In the genomic region with DNA sequence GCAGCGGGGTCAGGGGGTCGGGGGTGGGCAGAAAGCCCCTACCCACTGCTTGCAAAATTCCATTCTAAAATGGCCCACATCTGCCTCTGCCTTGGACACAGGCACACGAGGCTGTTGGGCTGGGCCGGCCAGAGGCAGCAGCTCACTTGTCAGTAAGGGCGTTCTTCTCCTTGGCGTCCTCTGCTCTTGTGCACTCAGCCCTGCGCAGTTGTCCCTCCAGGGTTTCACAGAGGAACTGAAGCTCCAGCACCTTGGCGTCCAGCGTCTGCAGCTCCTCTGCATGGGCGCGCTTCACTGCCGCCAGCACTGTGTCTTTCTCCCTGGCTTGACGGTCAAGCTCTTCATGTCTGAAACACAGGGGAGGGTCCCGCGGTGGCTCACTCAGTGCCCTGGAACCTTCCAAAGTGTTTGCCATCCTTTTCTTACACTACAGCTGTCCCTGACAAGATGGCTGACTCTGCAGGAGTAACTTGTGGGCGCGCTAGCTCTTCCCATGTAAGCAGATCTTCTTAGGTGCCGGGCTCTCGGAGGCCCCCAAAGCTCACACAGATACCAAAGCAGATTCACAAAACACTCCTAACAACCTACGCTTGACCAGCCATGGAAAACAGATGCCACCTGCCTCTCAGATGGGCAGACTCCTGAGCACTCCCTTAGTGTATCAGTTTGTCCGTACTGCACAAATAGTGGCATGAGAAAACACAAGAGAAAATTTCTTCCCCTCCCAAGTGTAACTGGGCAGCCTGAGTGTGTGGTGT, we compare ENCODE assay signal across 13 mouse cellular contexts. TPM values are rescaled to one million over a fixed set of nuclear protein-coding genes. Genes with fewer than 3 reads are reported as not detected.
A peak's percentile ranks its signal among the peaks of the same experiment; 100 is the strongest.
DNase-seq lines count a peak whose midpoint lies in the region; ATAC-seq and TF ChIP-seq lines count a peak whose summit lies in the region.
"Had no signal": no experiment of that assay in that cellular context is flagged by ENCODE, and none has a peak within 500 bp of the region (broad histone marks: within the 10 kb centered on the region; RNA-seq: fewer than 3 reads in every experiment).

No protein-coding gene starts in this region.

- H3K27ac ChIP-seq in heart, embryonic 11.5 days (ENCODE audit: low read depth, low read length): peak overlapping the region; percentile 91
- H3K27ac ChIP-seq in ES-Bruce4 (ENCODE audit: insufficient read depth, low read length): no peak overlapping the region
- H3K27ac ChIP-seq in liver, embryonic 14.5 days: peak overlapping the region; percentile 93
- H3K27ac ChIP-seq: heart, embryonic 15.5 days; left cerebral cortex, adult 2 months had no signal

- no peaks in the 10 kb centered on the region for H3K36me3 ChIP-seq in heart, embryonic 11.5 days (ENCODE audit: control insufficient read depth, insufficient read depth, low read length)
- no peaks in the 10 kb centered on the region for H3K36me3 ChIP-seq in ES-Bruce4 (ENCODE audit: control insufficient read depth, insufficient read depth, low read length, poor library complexity, severe bottlenecking)
- no peaks in the 10 kb centered on the region for H3K36me3 ChIP-seq in liver, embryonic 14.5 days (replicated peaks; ENCODE audit: control insufficient read depth, insufficient read depth, low read depth)

- no peak for TF ChIP-seq EP300 in ES-Bruce4 (IDR thresholded peaks at IDR 0.05; ENCODE audit: insufficient read depth, low read depth, low read length)
- no peak for TF ChIP-seq EP300 in liver, embryonic 14.5 days (IDR thresholded peaks at IDR 0.05; ENCODE audit: low read depth)

- no peak overlapping the region for H3K4me3 ChIP-seq in heart, embryonic 11.5 days (ENCODE audit: low read depth, low read length)
- peak overlapping the region; percentile 62 for H3K4me3 ChIP-seq in ES-Bruce4 (ENCODE audit: low read depth, low read length)
- H3K4me3 ChIP-seq in liver, embryonic 14.5 days (ENCODE audit: insufficient read depth in 1 of 2, low read depth in 2 of 2, low read length in 2 of 2): no peak overlapping the region
- H3K4me3 ChIP-seq: heart, embryonic 15.5 days; left cerebral cortex, adult 2 months had no signal

- H3K27me3 ChIP-seq in heart, embryonic 11.5 days (ENCODE audit: control insufficient read depth, insufficient read depth, low read length): no peaks in the 10 kb centered on the region
- no peaks in the 10 kb centered on the region for H3K27me3 ChIP-seq in ES-Bruce4 (ENCODE audit: control insufficient read depth, insufficient read depth, low read length, poor library complexity, severe bottlenecking)
- no peaks in the 10 kb centered on the region for H3K27me3 ChIP-seq in liver, embryonic 14.5 days (ENCODE audit: control insufficient read depth, insufficient read depth, low read length)
- H3K27me3 ChIP-seq: heart, embryonic 15.5 days had no signal

- H3K4me1 ChIP-seq in heart, embryonic 11.5 days (ENCODE audit: control insufficient read depth, insufficient read depth, low read length): 0 out of 2 replicates have a peak, but pooled peaks cover 3% of the 10 kb centered on the region
- no peaks in the 10 kb centered on the region for H3K4me1 ChIP-seq in ES-Bruce4 (ENCODE audit: control insufficient read depth, insufficient read depth, low read length)
- peaks cover 27 to 42% of the 10 kb centered on the region in 2 experiments for H3K4me1 ChIP-seq in liver, embryonic 14.5 days (replicated peaks; ENCODE audit: control insufficient read depth in 2 of 2, insufficient read depth in 2 of 2, low read length in 1 of 2)

- TF ChIP-seq CTCF in ES-Bruce4 (IDR thresholded peaks at IDR 0.05; ENCODE audit: low read depth, low read length): no peak
- TF ChIP-seq CTCF in liver, embryonic 14.5 days (IDR thresholded peaks at IDR 0.05; ENCODE audit: low read depth): no peak

- peak overlapping the region; percentile 6; the same call in 1 of the 2 replicates for H3K4me2 ChIP-seq in heart, embryonic 11.5 days
- H3K4me2 ChIP-seq in liver, embryonic 14.5 days (ENCODE audit: low read depth): peak overlapping the region; percentile 3
- H3K4me2 ChIP-seq: heart, embryonic 15.5 days; midbrain, embryonic 11.5 days had no signal

- no peak for TF ChIP-seq POLR2A in ES-Bruce4 (IDR thresholded peaks at IDR 0.05; ENCODE audit: insufficient read depth, low read length)

- WGBS in heart, embryonic 11.5 days (ENCODE audit: insufficient replicate concordance): 72% methylated on average over 21 of the region's 21 CpGs
- WGBS in liver, embryonic 14.5 days (ENCODE audit: insufficient replicate concordance): 85% methylated on average over 21 of the region's 21 CpGs

- no peaks in the 10 kb centered on the region for H3K9me3 ChIP-seq in heart, embryonic 11.5 days (replicated peaks; ENCODE audit: control insufficient read depth, low read length)
- no peaks in the 10 kb centered on the region for H3K9me3 ChIP-seq in ES-Bruce4 (replicated peaks; ENCODE audit: control insufficient read depth, insufficient read depth, low read length, poor library complexity, severe bottlenecking)
- H3K9me3 ChIP-seq in liver, embryonic 14.5 days (ENCODE audit: control insufficient read depth, low read length): no peaks in the 10 kb centered on the region
- H3K9me3 ChIP-seq: heart, embryonic 15.5 days had no signal

- H3K9ac ChIP-seq in heart, embryonic 11.5 days (ENCODE audit: low read depth, low read length): no peak overlapping the region
- peak overlapping the region; percentile 39 for H3K9ac ChIP-seq in ES-Bruce4 (ENCODE audit: low read depth, poor library complexity, severe bottlenecking)
- H3K9ac ChIP-seq in liver, embryonic 14.5 days (replicated peaks): peak overlapping the region; percentile 27; the same call in 1 of the 2 replicates
- H3K9ac ChIP-seq: heart, embryonic 15.5 days had no signal

- no peak for DNase-seq in heart, adult 8-10 months (ENCODE audit: low spot score)
- DNase-seq in kidney, adult 9 months: peak; percentile 23
- no peak for DNase-seq in liver, embryonic 14.5 days (ENCODE audit: low read depth in 3 of 3, low spot score in 3 of 3)
- DNase-seq in thymus, adult 18-20 months: no peak
- no peak for DNase-seq in thymus, postnatal 4 days
- DNase-seq in frontal cortex, adult 2 months (ENCODE audit: extremely low spot score in 1 of 2, low spot score in 1 of 2): no peak
- DNase-seq: lung, adult 2 months had no signal

- ATAC-seq in heart, embryonic 11.5 days (replicated peaks; ENCODE audit: insufficient number of reproducible peaks, low FRiP score, low TSS enrichment): no peak
- no peak for ATAC-seq in liver, embryonic 14.5 days (ENCODE audit: insufficient read depth)
- ATAC-seq: hindbrain, embryonic 16.5 days had no signal

RNA-seq across cellular contexts. Expression of a gene that starts 30.8 kb away (rescaled TPM):
- polyA plus RNA-seq in heart, embryonic 11.5 days (2014; fragmentation: Nextera tagmentation; extraction: Ambion mirVana): 3.3 and 3.9 TPM in 2 replicates
- 1 to 10 TPM in 2 of 4 experiments, under 1 TPM in 2; 0.72 to 1.7 (median 1.2) TPM for total RNA-seq in heart, adult 8-10 months (2022)
- polyA plus RNA-seq in ES-Bruce4 (2011; ENCODE audit: insufficient read depth, insufficient read length, low read depth, missing spikeins): 3.4 and 3.8 TPM in 2 replicates
- polyA plus RNA-seq in liver, embryonic 14.5 days (2012; rRNA removed): 1.2 and 1.4 TPM in 2 replicates
- polyA plus RNA-seq in liver, embryonic 14.5 days (2014; fragmentation: Nextera tagmentation; extraction: Ambion mirVana): 1.3 and 1.4 TPM in 2 replicates
- 11.3 and 12.8 TPM in 2 replicates for polyA plus RNA-seq in frontal cortex, adult 2 months (2012; rRNA removed)

RNA-seq across cellular contexts. Expression of a gene that starts 46.4 kb away (rescaled TPM):
- 176 and 189 TPM in 2 replicates for polyA plus RNA-seq in heart, embryonic 11.5 days (2014; fragmentation: Nextera tagmentation; extraction: Ambion mirVana)
- total RNA-seq in heart, adult 8-10 months (2022): 1 to 10 TPM; 1.0 to 3.7 (median 1.3) TPM
- polyA plus RNA-seq in ES-Bruce4 (2011; ENCODE audit: insufficient read depth, insufficient read length, low read depth, missing spikeins): 80.9 and 84.3 TPM in 2 replicates
- polyA plus RNA-seq in liver, embryonic 14.5 days (2012; rRNA removed): 23.5 and 25.0 TPM in 2 replicates
- 25.8 and 31.6 TPM in 2 replicates for polyA plus RNA-seq in liver, embryonic 14.5 days (2014; fragmentation: Nextera tagmentation; extraction: Ambion mirVana)
- 3.2 and 3.9 TPM in 2 replicates for polyA plus RNA-seq in frontal cortex, adult 2 months (2012; rRNA removed)
